Mouse (Mus musculus) ES-E14 (cell line): ENCODE measurements at regions not wholly inside any gene's neighbourhood (a gene's known extent, or its start where the extent isn't known, plus 50 kb on each side); places are given as distances from the start of the nearest gene placed in this dataset.

ENCODE experiments used
- DNase-seq: peaks from one replicate; pipeline ENCODE4 v3.0.0-alpha.2; 2013; ENCODE audit warnings: low read depth, low spot score
- H3K27ac ChIP-seq: 2 replicates; pipeline ENCODE4 v1.5.1; 2012; ENCODE audit warnings: low read depth, mild to moderate bottlenecking, low read length, moderate library complexity, mixed read lengths; ENCODE audit not compliant: poor library complexity, insufficient read depth, severe bottlenecking
- H3K36me3 ChIP-seq: 2 replicates; pipeline ENCODE4 v1.6.1; 2012; ENCODE audit warnings: mild to moderate bottlenecking, low read length, moderate library complexity, mixed read lengths; ENCODE audit not compliant: control insufficient read depth, poor library complexity, insufficient read depth, severe bottlenecking
- H3K4me1 ChIP-seq, 2 experiments: fragments of 150-350 bp in 1 of 2; sonication (generic) in 1 of 2; 2 replicates each; pipeline ENCODE4 v1.6.1; 2012; ENCODE audit warnings: low read length in 2 of 2, mild to moderate bottlenecking in 1 of 2, mixed read lengths in 1 of 2; ENCODE audit not compliant: control insufficient read depth in 2 of 2, insufficient read depth in 2 of 2, poor library complexity in 1 of 2
- H3K4me3 ChIP-seq, 2 experiments: fragments of 150-350 bp in 1 of 2; sonication (generic) in 1 of 2; 2 replicates each; pipeline ENCODE4 v1.5.1; 2012; ENCODE audit warnings: low read length in 2 of 2, low read depth in 1 of 2, mild to moderate bottlenecking in 1 of 2, mixed read lengths in 1 of 2; ENCODE audit not compliant: insufficient read depth in 1 of 2, poor library complexity in 1 of 2, severe bottlenecking in 1 of 2
- H3K9ac ChIP-seq: 2 replicates; pipeline ENCODE4 v1.6.1; 2012; ENCODE audit warnings: low read depth, mild to moderate bottlenecking, low read length, mixed read lengths; ENCODE audit not compliant: poor library complexity, insufficient read depth, severe bottlenecking
- H3K9me3 ChIP-seq: fragments of 150-350 bp; sonication (generic); 2 replicates; pipeline ENCODE4 v1.6.1; 2012; ENCODE audit warnings: low read depth, mild to moderate bottlenecking, low read length; ENCODE audit not compliant: control insufficient read depth, insufficient read depth
- CHD2 ChIP-seq: IDR thresholded peaks from 2 replicates; pipeline ENCODE4 v1.6.1; 2014; ENCODE audit warnings: mild to moderate bottlenecking, low read depth, low read length, inconsistent platforms
- HCFC1 ChIP-seq: IDR thresholded peaks from 2 replicates; pipeline ENCODE4 v1.6.1; 2012; ENCODE audit warnings: low read length, inconsistent platforms, borderline replicate concordance; ENCODE audit not compliant: insufficient read depth
- MAFK ChIP-seq: IDR thresholded peaks from 2 replicates; pipeline ENCODE4 v1.6.1; 2014; ENCODE audit warnings: mild to moderate bottlenecking, low read depth, low read length, inconsistent platforms; ENCODE audit not compliant: insufficient read depth
- ZC3H11A ChIP-seq: IDR thresholded peaks from 2 replicates; pipeline ENCODE4 v1.6.1; 2012; ENCODE audit warnings: low read depth, mild to moderate bottlenecking, inconsistent platforms, low read length, borderline replicate concordance
- ZNF384 ChIP-seq: IDR thresholded peaks from 2 replicates; pipeline ENCODE4 v1.6.1; 2012; ENCODE audit warnings: low read depth, low read length, inconsistent platforms
- in situ Hi-C, 2 experiments: fragments of 600-800 bp; cut with MboI; formaldehyde crosslinking; loops; one replicate each; pipeline ENCODE4 v1.15.1; 2025; ENCODE audit warnings: low sequenced_read_pairs in 2 of 2, inconsistent platforms in 1 of 2; ENCODE audit not compliant: unreplicated experiment in 2 of 2

DNA sequence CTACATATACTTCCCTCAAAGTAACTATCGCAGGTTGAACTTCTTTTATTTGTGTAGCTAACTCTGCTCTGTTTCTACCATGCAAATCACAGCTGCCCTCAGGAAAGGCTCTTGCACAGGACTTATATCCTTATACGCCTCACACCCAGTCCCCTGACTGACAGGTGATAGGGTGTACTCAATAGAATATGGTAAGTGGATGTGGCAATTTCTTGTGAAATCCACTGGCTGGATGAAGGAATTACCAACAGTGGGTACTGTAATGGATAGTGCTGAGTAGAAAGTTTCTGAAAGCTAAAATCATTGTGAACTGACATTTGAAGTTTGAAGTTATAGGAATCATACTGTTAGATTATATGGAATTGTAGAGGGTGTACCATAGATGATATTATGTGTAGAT is 227.5 kb upstream of the Pik3r1 start:
- no peak for DNase-seq
- Histone ChIP-seq H3K9ac (no peak overlapping the region), H3K4me3 (no peak overlapping the region), H3K9me3 (no peaks in the 10 kb centered on the region), H3K36me3 (no peaks in the 10 kb centered on the region), H3K4me1 (no peaks in the 10 kb centered on the region), H3K27ac (no peak overlapping the region)
- in situ Hi-C loops = no loop called here
- TF ChIP-seq ZC3H11A = no peak
- no peak for TF ChIP-seq CHD2
- no peak for TF ChIP-seq ZNF384
- no peak for TF ChIP-seq MAFK
- no peak for TF ChIP-seq HCFC1

DNA sequence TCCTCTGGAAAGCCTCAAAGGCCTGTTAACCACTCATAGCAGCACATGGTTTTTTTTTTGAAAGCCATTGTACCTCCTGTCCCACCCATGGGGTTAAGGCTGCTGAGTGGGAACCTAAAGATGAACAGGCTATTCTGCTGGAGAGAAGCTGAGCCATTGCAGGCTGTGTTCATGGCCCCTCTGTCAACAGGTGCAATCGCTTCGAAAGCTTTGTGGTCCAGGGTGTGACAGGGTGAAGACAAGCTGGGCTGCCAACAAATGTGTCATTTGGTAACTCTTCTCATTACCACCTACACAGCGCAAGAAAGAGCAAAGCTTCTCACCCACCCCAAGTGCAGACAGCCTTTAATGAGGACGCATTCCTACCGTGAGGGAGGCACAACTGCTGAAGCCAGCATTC is 228.1 kb upstream of the Pik3r1 start:
- H3K4me1 ChIP-seq = no peaks in the 10 kb centered on the region
- DNase-seq = no peak
- no peak overlapping the region for H3K4me3 ChIP-seq
- H3K9ac ChIP-seq = no peak overlapping the region
- no peaks in the 10 kb centered on the region for H3K9me3 ChIP-seq
- TF ChIP-seq ZNF384 = no peak
- TF ChIP-seq CHD2 = no peak
- TF ChIP-seq HCFC1 = no peak
- TF ChIP-seq MAFK = no peak
- TF ChIP-seq ZC3H11A = no peak
- no peaks in the 10 kb centered on the region for H3K36me3 ChIP-seq
- no peak overlapping the region for H3K27ac ChIP-seq
- in situ Hi-C loops = no loop called here

DNA sequence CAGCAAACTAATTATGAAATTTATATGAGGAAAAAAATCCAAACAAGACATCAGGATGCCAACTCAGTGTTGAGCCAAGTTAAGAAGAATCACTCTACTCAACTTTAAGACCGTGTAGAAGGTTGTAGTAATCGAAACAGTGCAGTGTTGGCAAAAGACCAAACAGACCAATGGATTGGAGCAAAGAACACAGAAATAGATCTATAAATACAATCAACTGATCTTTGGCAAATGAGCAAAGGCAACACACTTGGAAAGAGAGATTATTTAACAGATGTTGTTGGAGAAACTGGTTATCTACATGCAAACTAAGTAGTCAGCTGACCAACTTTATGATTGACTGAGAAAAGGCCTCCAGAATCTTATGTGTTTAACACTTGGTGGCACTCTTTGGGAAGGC is 229.4 kb upstream of the Pik3r1 start:
- DNase-seq = no peak
- in situ Hi-C loops = no loop called here
- no peak overlapping the region for H3K27ac ChIP-seq
- no peak overlapping the region for H3K9ac ChIP-seq
- no peaks in the 10 kb centered on the region for H3K36me3 ChIP-seq
- H3K4me3 ChIP-seq = no peak overlapping the region
- H3K4me1 ChIP-seq = no peaks in the 10 kb centered on the region
- no peak for TF ChIP-seq ZNF384
- no peak for TF ChIP-seq ZC3H11A
- no peak for TF ChIP-seq CHD2
- no peak for TF ChIP-seq MAFK
- no peak for TF ChIP-seq HCFC1
- no peaks in the 10 kb centered on the region for H3K9me3 ChIP-seq

DNA sequence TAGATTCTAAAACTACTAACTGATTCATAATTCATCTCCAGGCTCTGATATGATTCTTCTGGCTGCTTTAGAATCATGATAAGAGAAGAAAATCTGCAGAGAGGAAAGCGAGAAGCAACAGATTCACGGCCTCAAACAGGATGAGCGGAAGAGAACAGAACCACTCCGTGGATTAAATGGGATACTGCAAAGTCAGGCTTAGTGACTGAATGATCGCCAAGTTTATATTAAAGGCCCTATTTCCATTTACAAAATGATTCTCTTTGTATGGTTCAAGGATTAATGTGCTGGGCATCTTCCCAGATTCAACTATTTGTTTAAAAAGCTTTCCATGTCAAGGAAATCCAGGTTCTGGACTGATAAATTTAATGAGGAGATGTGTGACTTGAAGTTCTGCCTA is 238.5 kb upstream of the Pik3r1 start:
- TF ChIP-seq ZC3H11A (no peak), MAFK (no peak), CHD2 (no peak), HCFC1 (no peak), ZNF384 (no peak)
- Histone ChIP-seq H3K36me3 (no peaks in the 10 kb centered on the region; the same call in 1 of the 2 replicates), H3K9ac (no peak overlapping the region), H3K4me1 (no peaks in the 10 kb centered on the region), H3K4me3 (no peak overlapping the region), H3K27ac (no peak overlapping the region), H3K9me3 (no peaks in the 10 kb centered on the region)
- DNase-seq = no peak
- in situ Hi-C loops = no loop called here

DNA sequence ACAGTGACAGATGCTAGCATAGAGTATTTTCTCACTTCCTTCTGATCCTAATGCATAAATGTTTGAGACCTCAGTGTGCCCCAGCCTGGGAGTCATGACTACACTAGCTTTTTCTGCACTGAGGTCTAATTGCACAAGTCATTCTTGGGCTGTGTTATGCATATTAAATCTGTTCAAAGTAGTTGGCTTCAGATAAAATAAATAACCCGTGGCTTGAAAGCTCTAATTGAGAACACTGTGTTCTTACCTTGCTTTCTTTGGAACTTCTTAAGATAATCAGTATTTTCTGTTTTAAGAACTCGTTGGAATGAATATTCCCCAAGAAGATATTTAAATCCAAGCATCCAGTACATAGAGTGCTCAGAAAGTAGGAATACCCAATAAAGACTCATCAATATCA is 243.9 kb upstream of the Pik3r1 start:
- in situ Hi-C loops = no loop called here
- Histone ChIP-seq H3K36me3 (no peaks in the 10 kb centered on the region; the same call in 1 of the 2 replicates), H3K4me3 (no peak overlapping the region), H3K9me3 (no peaks in the 10 kb centered on the region), H3K4me1 (no peaks in the 10 kb centered on the region), H3K27ac (no peak overlapping the region), H3K9ac (no peak overlapping the region)
- TF ChIP-seq CHD2 (no peak), ZNF384 (no peak), HCFC1 (no peak), ZC3H11A (no peak), MAFK (no peak)
- DNase-seq = no peak
